Mouse (Mus musculus) frontal cortex, postnatal 36 days (tissue): Measurements from ENCODE around the gene Paip2b.
A peak's percentile ranks its signal among the peaks of the same experiment; 100 is the strongest.
"Not testable (repeated sequence)": the region's sequence is repeated elsewhere in the genome, so short reads cannot be mapped to it uniquely, and the experiment has no call there.

Experiments
- DNase-seq, 2 experiments: peaks; one replicate each; pipeline ENCODE4 v3.0.0; 2022; ENCODE audit warnings: low spot score in 2 of 2

The Paip2b gene

DNA sequence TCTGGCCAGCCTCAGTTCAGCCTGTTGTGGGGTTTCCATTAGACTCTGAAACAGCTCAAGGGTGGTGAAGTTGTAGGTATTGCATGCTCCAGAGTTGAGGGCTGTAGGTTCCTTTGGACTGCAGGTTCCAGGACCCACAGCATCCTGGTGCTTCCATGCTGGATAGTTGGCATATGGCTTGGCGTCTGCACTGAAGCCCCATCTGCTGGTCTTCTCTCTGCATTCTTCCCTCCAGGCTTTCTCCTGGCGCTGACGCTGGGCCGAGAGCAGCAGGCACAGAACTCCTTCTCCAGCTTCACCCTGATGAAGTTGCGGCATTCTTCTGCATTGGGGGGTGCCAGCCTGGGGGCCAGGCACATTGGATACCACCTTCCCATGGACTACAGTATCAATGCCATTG, 29.5 kb downstream of the Paip2b start:
- no peak for DNase-seq

DNA sequence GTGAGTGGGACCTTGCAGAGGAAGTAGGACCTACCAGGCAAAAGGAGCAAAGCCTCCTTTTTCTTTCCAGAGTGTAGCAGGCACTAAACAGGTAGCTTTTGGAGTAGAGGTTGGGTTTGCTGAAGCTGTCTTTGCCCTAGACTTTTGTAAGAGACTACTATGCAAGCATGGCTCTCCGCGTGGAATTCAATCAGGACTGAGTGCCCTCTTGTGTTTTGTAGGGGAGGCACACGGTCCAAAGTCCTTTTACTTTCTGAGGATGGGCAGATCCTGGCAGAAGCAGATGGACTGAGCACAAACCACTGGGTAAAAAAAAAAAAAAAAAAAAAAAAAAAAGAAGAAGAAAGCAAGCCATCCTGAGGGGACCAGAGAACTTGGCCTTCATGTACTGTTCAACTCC, 34.9 kb downstream of the Paip2b start:
- no peak for DNase-seq

DNA sequence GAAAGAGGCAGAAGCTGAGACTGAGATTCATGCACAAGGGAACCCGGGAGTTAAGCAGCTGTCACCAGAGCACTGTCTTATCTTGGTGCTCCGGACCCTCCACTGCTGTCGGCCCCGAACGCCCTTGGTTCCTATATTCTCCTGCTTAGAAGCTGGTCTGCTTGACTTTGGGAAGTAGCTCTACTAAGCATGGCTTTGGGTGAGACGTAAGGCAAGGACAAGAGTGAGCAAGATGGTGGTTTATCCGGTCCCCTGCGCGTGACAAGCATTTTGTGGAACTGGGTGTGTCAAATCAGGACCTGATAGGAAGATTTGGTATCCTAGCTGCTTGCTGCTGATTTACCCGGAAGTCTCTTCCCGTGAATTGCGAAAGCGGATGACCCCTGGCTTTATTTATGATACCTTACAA, 36.0 kb downstream of the Paip2b start:
- peak; percentile 43 to 52 for DNase-seq

DNA sequence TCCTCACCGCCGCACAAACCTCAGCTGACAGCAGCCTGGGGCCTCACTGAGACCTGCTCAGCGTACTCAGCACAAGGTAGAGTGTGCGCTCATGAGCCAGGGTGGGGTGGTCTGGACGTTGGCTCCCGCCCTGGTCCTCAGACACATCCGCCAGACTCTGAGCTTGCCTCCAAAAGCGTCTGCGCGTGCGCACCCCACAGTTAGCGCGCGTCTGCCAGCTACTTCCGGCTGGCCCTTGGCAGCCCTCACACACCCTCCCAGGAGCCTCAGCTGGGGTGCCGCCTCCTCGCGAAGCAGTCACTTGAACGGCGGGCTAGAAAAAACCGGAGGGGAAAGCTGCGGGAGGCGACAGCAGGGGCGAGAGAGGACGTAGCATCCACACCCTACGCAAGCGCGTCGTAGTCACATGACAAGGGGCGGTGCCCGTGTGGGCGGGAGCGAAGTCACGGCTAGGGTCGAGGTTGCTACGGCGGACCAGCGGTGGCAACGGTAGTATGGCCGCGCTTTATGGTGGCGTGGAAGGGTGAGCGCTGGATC, 36.7 kb downstream of the Paip2b start, which contains the start of gene Nagk:
TSS of gene Nagk (plus strand) at position 223 of the 537 bp plus-strand sequence.
- DNase-seq, result peak; percentile 90 to 92

DNA sequence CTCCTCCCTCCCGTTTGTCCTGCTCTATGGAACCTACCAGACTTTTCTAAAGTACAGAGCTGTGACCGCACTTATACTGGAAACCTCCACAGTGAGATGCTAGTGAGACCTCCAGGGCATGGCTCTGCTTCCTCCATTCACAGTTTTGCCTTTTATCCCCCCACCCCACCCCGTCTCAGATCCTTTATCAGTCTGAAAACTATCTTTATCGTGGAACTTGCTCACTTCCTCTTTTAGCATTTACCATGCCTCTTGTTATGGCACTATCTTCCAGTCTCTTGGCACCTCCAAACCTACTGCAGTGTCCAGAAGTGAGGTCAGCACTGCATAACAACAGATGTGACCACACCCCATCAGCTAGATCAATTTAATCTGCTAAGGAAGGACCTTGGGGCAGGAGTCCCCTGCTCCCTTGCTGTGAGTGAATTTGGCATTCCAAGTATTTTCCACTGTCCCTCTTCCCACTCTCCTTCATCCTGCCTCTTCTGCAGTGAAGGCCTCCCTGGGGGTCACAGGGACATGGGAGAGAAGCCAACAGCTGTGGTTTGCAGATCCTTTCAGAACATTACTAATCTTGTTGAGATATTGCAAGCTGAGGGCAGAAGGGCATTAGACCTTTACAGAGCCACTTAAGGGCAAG, 40.2 kb downstream of the Paip2b start:
- DNase-seq, result no peak

DNA sequence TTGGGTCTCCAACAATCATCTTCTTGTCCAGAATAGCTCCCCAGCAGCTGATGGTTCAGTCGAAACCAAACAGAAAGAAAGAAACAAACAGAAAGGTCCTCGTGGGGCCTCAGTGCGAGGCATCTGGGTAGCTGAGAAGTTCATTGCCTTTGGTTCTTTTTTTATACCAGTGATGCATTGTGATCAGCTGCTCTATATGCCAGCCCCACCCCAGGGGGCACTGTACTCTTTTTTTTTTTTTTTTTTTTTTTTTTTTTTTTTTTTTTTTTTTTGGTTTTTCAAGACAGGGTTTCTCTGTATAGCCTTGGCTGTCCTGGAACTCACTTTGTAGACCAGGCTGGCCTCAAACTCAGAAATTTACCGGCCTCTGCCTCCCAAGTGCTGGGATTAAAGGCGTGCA, 41.0 kb downstream of the Paip2b start:
- DNase-seq, result not testable (repeated sequence)

DNA sequence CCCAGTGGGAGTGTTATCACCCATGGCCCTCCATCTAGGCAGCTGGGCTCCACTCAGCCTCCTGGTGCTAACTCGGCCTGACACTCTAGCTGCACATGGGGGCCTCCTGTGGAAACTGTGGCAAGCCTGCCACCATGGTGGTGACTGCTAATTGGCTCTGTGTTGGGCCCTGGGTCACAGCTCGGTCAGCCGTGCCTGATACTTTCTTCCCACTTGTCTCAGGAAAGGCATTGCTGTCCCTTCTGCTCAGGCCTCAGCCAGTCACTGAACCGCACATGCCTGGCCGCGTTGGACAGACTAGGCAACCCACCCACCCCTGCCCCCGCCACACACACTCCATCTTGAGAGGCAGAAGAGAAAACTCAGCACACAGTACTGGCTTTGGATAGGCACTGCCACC, 43.0 kb downstream of the Paip2b start:
- DNase-seq, result no peak

DNA sequence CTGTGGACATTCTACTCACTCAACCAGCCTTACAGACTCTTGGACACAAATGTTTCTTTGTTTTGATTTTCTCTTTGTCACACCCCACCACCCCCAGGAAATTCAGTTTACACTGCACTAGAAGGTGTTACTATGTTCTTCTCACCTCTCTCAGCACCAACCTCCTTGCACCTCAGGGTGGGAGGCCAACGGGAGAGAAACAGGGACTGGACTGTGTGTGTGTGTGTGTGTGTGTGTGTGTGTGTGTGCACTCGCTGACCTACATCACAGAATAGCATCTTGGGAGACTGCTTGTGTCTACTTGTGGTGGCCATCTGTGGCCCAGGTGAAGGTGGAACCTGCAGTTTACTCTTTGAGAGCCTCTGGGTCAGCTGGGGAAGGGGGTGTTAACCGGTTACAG, 45.1 kb downstream of the Paip2b start:
- no peak for DNase-seq

DNA sequence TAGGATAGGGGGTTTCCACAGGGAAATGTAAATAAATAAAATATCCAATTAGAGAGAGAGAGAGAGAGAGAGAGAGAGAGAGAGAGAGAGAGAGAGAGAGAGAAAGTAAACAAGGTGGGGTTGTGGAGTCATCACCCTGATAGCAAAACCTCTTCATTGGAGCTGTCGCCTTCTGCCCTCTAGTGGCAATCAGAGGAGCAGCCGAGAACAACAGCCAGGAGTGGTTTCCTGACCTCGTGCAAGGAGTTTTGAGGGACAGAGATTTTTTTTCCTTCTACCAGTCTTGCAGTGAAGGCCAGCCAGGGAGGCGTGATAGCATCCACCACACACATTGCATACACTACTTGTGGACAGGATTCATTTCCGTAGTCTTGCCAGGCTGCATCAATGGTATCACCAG, 52.5 kb downstream of the Paip2b start:
- DNase-seq, result no peak

DNA sequence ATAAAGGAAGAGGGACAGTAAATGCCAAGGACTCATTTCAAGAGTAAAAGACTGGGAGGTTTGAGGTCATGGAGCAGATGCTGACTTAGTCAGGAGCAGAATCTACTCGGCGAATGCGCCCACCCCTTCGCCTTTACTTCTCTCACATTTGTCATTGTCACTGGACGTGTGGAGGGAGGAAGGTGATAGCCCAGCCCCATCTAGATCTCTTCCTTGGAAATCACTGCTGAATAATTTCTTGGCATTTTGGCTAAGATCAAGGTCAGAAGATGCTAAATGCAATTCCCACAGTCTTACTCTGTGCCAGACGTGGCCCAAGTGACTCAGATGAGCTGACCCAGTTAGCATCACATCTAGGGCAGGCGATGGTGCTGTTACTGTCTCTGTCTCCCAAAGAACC, 53.2 kb downstream of the Paip2b start:
- DNase-seq, result no peak

DNA sequence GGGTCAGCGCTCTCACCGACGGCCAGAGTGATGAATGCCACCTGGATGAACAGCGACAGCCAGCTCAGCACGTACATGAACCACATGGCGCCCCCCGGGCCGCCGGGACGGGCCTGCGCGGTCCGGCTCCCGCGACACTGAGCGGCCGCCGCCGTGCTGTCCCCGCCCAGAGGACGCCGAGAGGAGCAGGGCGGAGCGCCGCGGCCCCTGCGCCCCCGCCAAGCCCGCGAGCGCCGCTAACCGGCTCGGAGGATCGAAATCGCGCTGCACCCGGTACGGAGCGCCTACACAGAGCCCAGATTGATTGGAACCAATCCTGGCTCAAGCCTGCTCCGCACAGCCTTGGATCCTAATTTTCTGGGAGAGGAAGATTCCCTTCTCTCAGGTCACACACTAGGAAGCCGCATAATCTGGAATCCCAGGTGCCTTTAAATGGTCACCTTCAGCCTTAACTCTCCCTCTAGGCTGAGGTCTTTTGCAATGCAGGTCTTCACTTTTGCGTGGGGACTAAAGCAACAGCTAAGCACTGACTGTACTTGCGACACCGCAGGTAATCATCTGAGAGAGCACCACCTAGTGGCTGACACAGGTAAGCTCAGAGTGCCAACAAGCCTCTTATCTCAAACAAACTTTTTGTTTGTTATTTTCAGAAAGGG, 55.8 kb downstream of the Paip2b start, which contains the start of gene Tex261:
TSS of gene Tex261 (minus strand) at position 176 of the 656 bp plus-strand sequence.
- peak; percentile 91 to 92 for DNase-seq

DNA sequence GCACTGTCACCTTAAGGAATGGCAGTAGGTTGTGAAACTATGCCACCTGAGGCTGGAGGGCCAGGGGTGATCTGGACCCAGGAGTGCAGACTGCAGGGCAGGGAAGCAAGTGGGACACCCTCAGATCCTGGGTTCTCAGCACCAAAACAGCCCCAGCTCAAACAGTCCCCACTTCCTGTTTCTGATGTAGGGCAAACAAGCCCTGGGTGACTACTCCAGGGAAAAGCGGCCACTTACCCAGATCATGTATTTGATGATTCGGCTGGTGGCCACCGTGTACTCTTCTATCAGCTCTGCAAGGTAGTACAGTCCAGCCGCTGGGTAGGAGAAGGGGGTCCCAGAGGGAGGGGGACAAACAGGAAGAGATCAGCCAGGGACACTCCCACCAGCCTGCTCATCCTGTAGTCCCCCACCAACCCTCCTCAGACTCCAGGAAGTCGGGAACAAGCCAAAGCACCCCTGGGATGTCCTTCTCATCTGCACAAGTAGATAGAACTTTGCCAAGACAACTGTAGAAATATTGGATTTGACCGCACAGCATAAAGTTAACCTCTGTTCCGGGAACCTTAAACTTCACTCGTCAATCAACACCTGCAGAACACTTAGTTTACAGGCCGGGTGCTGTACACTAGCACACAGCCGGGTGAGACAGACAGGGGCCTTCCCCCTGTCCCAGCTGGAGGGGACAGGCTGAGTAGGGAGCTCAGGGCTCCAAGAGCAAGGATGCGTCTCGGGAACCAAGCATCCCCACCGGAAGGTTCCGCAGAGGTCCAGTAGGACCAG, 56.6 kb downstream of the Paip2b start:
- DNase-seq, result no peak

DNA sequence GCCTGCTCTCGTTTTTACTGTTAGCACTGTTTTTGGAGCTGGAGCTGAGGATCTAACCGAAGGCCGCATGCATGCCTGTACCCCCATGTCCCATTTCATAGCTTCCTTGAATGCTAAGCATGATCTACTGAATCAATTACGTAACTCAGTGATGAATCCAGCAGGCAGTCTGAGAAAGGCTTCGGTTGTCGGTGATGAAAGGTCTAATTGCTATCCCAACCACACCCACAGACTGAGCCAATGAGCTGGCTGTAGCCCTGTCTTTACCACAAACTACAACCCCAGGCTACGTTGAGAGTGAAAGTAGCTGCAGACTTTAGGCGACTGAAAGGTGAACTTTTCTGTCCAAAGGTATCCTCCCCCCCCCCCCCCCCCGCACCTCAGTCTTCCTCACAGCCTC, 57.4 kb downstream of the Paip2b start:
- no peak for DNase-seq

DNA sequence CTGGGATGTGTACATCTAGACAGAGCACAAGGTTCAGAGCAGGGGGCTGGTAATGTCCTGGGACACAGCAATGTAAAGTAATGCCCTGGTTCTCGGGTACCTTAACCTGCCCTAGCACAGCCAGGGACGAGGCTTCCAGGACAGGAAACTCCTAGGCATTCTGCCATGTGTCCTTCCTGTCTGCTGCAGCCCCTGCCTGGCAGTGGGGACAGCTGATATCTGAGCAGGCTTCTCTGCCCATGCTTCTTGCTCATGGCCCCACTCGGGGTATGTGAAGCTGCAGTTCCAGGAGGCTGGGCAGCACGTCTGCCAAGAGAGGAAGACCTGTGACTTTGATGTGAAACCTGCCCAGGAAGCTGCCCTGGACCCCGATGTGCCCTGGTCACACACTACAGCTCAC, 63.1 kb downstream of the Paip2b start:
- no peak for DNase-seq

DNA sequence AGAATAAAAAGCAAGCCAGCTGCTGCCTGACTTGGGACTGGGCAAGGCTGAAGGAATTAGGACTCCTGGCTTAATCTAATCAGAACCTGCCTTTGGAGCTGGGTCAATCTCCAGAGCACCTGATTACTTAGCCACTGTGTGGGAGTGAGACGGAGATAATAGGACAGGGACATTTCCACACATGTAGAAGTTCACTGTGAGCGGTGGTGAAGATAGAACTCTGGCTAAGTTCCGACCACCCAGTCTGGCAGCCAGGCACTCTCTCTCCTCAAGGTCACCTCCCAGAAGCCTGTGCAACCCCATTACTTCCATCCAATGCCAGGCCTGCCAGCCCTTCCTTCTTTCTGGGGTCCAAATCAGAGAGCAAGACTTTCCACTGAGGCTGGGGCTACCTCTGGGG, 64.6 kb downstream of the Paip2b start:
- no peak for DNase-seq

DNA sequence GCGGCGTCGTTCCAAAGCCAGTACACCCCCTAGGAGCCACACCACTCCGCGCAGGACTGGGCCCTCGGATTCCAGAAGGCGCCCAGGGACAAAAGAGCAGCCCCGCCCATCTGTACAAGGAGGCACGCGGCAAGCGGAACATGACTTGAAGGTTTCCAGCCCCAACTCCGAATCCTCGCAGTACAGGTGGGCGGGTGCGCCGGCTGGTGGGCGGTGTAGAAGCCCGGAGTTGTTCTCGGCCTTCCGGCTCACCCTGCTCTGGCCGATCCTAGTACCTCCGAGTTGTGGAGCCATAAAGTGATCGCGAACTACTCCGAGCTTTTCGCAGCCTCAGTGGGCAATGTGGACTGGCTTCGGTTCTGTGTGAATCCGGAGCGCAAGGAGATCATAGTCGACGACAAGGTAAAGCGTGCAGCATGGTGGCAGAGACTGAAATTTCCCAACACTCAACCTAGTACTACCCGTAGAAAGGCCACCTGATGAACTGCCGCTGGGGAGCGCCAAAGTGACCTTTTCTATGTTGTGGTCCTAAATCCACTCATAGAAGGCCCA, 68.6 kb downstream of the Paip2b start:
- DNase-seq, result no peak

DNA sequence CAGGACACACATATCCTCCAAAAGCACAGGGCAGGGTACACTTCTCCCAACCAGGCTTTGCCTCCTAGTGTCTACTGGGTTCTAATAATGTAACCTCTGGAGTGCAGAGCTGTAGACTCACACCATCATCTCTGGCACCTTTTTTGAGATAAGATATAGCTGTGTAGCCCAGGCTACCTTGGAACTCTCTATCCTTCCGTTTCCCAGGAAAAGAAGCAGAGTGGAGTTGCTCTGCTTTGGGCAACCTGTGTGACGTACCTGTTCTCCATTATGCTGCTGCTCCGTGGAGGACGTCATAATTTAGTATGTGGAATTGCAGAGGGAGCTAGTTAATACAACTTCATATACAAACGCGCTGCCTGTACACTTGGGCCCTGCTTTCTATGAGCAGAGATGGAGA, 69.2 kb downstream of the Paip2b start, which contains the start of gene Ankrd53:
TSS of gene Ankrd53 (plus strand) at position 301 of the 400 bp plus-strand sequence.
- DNase-seq, result no peak

DNA sequence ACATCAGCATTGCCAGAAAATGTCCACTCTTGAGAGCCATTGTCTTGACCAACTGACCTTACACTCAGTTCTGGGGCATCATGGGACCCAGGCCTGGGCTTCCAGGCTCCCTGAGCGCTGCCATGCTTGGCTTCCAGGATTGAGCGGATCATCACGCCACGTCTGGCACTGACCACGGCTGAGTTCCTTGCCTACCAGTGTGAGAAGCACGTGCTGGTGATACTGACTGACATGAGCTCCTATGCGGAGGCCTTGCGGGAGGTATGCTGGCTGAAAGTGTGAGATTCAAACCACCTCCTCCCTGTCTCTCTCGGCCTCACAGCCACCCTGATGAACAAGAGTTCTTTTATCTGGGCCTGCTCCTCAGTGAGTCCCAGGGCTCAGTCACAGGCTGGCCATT, 75.5 kb downstream of the Paip2b start:
- DNase-seq, result no peak
